Mouse (Mus musculus) subcutaneous adipose tissue, adult 2 months (tissue): ENCODE data around the gene Vmn2r25. TPM values are rescaled to one million over a fixed set of nuclear protein-coding genes. Genes with fewer than 3 reads are reported as not detected.

ENCODE experiments used
- polyA plus RNA-seq: library from polyadenylated mRNA; depleted of rRNA; stranded (reverse); fragments of >200 nt; gene quantifications from 2 replicates; pipeline ENCODE4 v1.2.3, GENCODE M21; 2012; ENCODE audit warnings: low replicate concordance; rRNA removed

The Vmn2r25 gene
- polyA plus RNA-seq, result not detected in 2 replicates

DNA sequence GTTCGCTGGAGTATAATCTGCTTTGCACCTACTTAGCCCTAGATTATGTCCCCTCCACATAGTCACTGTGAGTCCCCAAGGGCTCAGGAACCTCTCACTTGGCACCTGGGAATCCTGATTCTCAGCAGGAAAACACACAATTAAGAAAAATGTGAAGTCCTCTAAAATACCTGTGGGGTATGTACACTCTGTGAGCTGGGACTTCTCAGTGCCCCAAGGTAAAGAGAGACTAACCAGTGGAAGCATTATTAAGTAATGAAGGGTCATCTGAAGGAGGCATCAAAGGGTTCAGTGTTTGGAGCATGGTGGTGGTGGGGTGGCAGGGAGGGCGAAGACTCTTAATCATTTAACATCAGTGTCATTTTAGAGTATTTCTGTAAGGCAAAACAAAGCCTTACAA is at the start of gene Vmn2r25:
Vmn2r25 (minus strand) TSS at position 101 of the 400 bp plus-strand sequence.

DNA sequence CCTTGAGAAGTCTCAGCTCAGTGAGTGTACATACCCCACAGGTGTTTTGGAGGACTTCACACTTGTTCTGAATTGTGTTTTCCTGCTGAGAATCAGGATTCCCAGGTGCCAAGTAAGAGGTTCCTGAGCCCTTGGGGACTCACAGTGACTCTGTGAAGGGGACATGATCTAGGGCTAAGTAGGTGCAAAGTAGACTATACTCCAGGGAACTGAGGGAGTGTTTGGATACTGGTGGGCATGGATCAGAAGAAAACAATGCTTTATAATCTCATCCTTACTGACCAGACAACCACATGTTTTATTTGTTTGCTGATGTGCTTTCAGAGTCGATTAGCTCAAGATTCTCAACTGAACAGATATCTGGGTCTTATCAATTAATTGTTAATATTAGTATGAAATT is 74.7 kb downstream of the Vmn2r25 start, which contains the start of gene Vmn2r24:
Vmn2r24 (plus strand) TSS at position 301 of the 400 bp plus-strand sequence.

Other genes with a start within 250 kb of the Vmn2r25 start
- gene Vmn2r22, start 202.7 kb downstream of the Vmn2r25 start, polyA plus RNA-seq, result not detected in 2 replicates
- not detected in 2 replicates for gene Vmn2r23, start 150.8 kb downstream of the Vmn2r25 start, polyA plus RNA-seq
- gene Vmn2r24, start 74.6 kb downstream of the Vmn2r25 start, polyA plus RNA-seq, result not detected in 2 replicates
- 0.03 TPM in 1 of 2 replicates, not detected in the other for gene Vmn2r26, start 171.1 kb upstream of the Vmn2r25 start, polyA plus RNA-seq